Mouse (Mus musculus): ENCODE data around the gene Pdlim4. TPM values are rescaled to one million over a fixed set of nuclear protein-coding genes. Genes with fewer than 3 reads are reported as not detected.
"Not testable (repeated sequence)": the region's sequence is repeated elsewhere in the genome, so short reads cannot be mapped to it uniquely, and the experiment has no call there.

The Pdlim4 gene
- total RNA-seq, 2 experiments from 2014 or later = 8.6 to 10.0 TPM

DNA sequence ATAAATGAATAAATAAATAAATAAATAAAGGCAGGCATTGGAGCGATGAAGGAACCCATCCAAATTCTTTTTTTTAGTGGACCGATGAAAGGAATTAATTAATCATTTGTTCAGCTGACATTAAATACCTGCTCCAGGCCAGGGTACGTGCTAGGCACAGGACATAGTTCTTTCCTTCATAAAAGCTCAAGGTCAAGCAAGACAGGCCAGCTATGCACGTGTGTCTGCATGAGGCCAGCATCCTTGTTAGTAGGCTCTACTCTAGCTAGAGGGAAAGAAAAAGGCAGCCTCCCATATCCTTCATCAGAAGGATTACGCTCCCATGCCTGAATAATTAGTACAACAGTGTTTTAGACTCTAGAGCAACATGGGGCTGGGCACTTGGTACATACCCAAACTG is 55.9 kb downstream of the Pdlim4 start:
- no peak for DNase-seq

GRCm38 (mm10) chr11:54011255-54011654 is 57.6 kb downstream of the Pdlim4 start:
- no peak for DNase-seq

- peak; percentile 46 for DNase-seq
These were observed 60.3 kb downstream of the Pdlim4 start for GRCm38 (mm10) chr11:54008416-54008920.

DNA sequence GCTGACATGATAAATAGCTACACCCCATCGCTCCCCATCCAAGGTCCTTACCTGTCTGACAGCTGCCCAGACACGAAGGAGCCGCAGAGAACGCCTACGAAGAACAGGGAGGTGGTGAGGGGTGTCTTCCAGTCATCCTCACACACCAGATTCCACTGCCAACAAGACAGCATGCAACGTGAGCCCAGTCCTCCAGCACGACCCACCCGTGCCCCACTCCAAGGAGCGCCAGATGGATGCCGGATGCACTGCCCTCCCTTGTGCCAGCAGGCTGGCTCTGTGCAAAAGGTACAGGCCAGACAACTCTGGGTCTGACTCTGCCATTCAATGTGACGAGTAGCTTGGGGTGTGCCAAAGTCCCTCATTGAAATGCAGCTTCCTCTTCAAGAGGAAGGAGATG is 61.1 kb downstream of the Pdlim4 start:
- no peak for DNase-seq

DNA sequence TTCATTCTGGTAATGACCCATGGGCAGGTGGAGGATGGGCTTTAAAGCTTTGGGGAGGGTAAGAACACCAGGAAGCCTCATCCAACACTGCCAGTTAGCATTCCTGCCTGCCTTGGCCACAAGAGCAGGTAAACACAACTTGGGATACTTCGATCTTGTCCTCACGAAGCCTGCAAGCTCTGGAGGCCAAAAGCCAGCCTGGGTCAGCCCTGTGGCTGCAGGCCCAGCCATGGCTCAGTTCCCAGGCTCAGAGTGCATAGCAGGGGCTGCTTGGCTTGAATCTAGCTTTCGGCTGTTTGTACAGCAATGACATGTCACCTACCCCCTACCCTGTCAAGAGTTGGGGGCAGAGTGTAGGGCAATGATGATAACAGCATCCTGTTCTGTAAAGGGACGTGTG is 61.9 kb downstream of the Pdlim4 start:
- peak; percentile 70 for DNase-seq

GRCm38 (mm10) chr11:54006362-54006761 is 62.5 kb downstream of the Pdlim4 start:
- DNase-seq = not testable (repeated sequence)

Other genes with a start within 250 kb of the Pdlim4 start
- 1 to 10 TPM; 2.0 TPM for gene Gm12216, start 209.8 kb downstream of the Pdlim4 start, total RNA-seq (2021)
- 10 to 100 TPM; 10.6 to 10.7 TPM for gene Slc22a5, start 177.4 kb downstream of the Pdlim4 start, total RNA-seq (2021)
- 1 to 10 TPM in 1 of 2 experiments, under 1 TPM in 1; 1.00 to 1.4 TPM for gene Slc22a21, start 88.7 kb downstream of the Pdlim4 start, total RNA-seq (2021)
- gene Slc22a4, start 40.9 kb downstream of the Pdlim4 start, total RNA-seq (2021) = 1 to 10 TPM; 1.6 to 6.9 TPM
- gene P4ha2, start 31.1 kb upstream of the Pdlim4 start, total RNA-seq (2021) = 10 to 100 TPM; 25.6 to 32.3 TPM
- gene Csf2, start 180.7 kb upstream of the Pdlim4 start, total RNA-seq (2021) = not detected
- not detected for gene Il3, start 198.3 kb upstream of the Pdlim4 start, total RNA-seq (2021)
- 10 to 100 TPM; 20.1 to 23.5 TPM for gene Acsl6, start 234.8 kb upstream of the Pdlim4 start, total RNA-seq (2021)